Mouse (Mus musculus) stomach, postnatal 0 days (tissue): ENCODE measurements at regions not wholly inside any gene's neighbourhood (a gene's known extent, or its start where the extent isn't known, plus 50 kb on each side); places are given as distances from the start of the nearest gene placed in this dataset.

Experiments used
- CTCF ChIP-seq: IDR thresholded peaks from 2 replicates; pipeline ENCODE4 v1.5.1; 2016; ENCODE audit warnings: antibody characterized with exemption, low read depth, mild to moderate bottlenecking, moderate library complexity
- EP300 ChIP-seq: optimal IDR thresholded peaks from 2 replicates; pipeline ENCODE3; 2016; ENCODE audit warnings: antibody characterized with exemption

DNA sequence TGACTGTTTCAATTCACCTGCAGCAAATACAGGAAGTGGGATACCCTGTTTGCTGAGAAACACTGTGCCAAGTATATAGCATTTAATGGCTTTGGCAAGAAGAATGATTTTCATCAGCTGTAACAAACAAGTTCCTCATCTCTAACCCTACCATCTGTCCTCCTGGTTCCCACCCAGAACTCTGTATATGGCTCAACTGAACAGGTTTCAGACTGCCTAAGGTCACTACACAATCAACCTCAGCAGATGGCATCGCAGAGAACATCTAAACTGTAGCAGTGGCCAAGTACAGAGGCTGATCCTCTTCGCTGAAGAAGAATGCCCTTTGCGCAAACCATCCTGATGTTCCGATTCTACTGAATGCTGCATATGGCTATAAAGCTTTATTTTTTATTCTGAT lies 668.8 kb upstream of the Foxg1 start:
- TF ChIP-seq CTCF: no peak
- no peak for TF ChIP-seq EP300
